ENCODE assay signal across 13 mouse cellular contexts in genomic region chr4:144453217-144453616, GRCm38 (mm10).
DNase-seq lines count a peak whose midpoint lies in the region.
"Had no signal": no experiment of that assay in that cellular context is flagged by ENCODE, and none has a peak within 500 bp of the region (broad histone marks: within the 10 kb centered on the region; RNA-seq: fewer than 3 reads in every experiment).

Gene Gm9944, minus strand, starts transcription at chr4:144453317.

- peak; percentile 21 for DNase-seq in heart, adult 11 months
- no peak for DNase-seq in heart, adult 9 months (ENCODE audit: low spot score in 2 of 2)
- DNase-seq: adrenal gland, adult 2 months; adrenal gland, adult 8-10 months; adrenal gland, postnatal 10 days; adrenal gland, postnatal 14 days; adrenal gland, postnatal 25 days; adrenal gland, postnatal 36 days; B cell, adult 2 months; cerebellum, adult 11 months; cerebellum, adult 11-12 months; cerebellum, adult 18-20 months; cerebellum, adult 2 months had no signal
